Mouse (Mus musculus) left cerebral cortex, postnatal 25 days (tissue): ENCODE measurements around the gene Asb13. TPM values are rescaled to one million over a fixed set of nuclear protein-coding genes. Genes with fewer than 3 reads are reported as not detected.

Experiments
- total RNA-seq, 2 experiments: library from RNA; stranded (reverse); gene quantifications; 2 replicates each; pipeline ENCODE4 v1.2.3; 2021

The Asb13 gene
- total RNA-seq, 2 experiments from 2014 or later, result 39.3 to 40.5 TPM

Other genes starting within 250 kb of the Asb13 start
- gene Gdi2, start 96.0 kb upstream of the Asb13 start, total RNA-seq, result 100 to 1,000 TPM; 276 to 301 TPM
- 10 to 100 TPM; 24.7 to 30.1 TPM for gene Fam208b, start 22.9 kb upstream of the Asb13 start, total RNA-seq
- gene Calml3, start 170.3 kb downstream of the Asb13 start, total RNA-seq, result not detected
- gene Calm4, start 203.7 kb downstream of the Asb13 start, total RNA-seq, result not detected
- gene Calm5, start 220.1 kb downstream of the Asb13 start, total RNA-seq, result not detected